Mouse (Mus musculus) olfactory bulb, adult 2 months (tissue): ENCODE results near the gene Rnf212.

ENCODE experiments used
- CTCF ChIP-seq: fragments of 200-500 bp; IDR thresholded peaks from 2 replicates; pipeline ENCODE4 v1.5.1; 2012; ENCODE audit warnings: low read depth, mild to moderate bottlenecking, low read length, moderate library complexity; ENCODE audit not compliant: insufficient read depth
- POLR2A ChIP-seq: fragments of 200-500 bp; IDR thresholded peaks from 2 replicates; pipeline ENCODE4 v1.6.1; 2012; ENCODE audit warnings: mild to moderate bottlenecking, low read depth, low read length, moderate library complexity; ENCODE audit not compliant: insufficient read depth

GRCm38 (mm10) chr5:108707758-108708157, 67.0 kb downstream of the Rnf212 start:
- no peak for TF ChIP-seq POLR2A
- no peak for TF ChIP-seq CTCF
